Mouse (Mus musculus) heart, postnatal 0 days (tissue): ENCODE measurements around the gene Cdk5rap1.

Source experiments
- CTCF ChIP-seq: IDR thresholded peaks from 2 replicates; pipeline ENCODE4 v1.5.1; 2016; ENCODE audit warnings: antibody characterized with exemption, control low read depth, low read depth
- EP300 ChIP-seq: IDR thresholded peaks from 2 replicates; pipeline ENCODE4 v1.6.1; 2016; ENCODE audit warnings: antibody characterized with exemption, low read depth

GRCm38 (mm10) chr2:154402811-154403210, 30.0 kb upstream of the Cdk5rap1 start:
- TF ChIP-seq CTCF (no peak; the same call in 1 of the 2 replicates), EP300 (no peak)
